Mouse (Mus musculus): ENCODE results near the gene Lrrc8c. TPM values are rescaled to one million over a fixed set of nuclear protein-coding genes. Genes with fewer than 3 reads are reported as not detected.

Lrrc8c gene
- polyA plus RNA-seq, 1 experiment from 2014 or later: 12.2 TPM

GRCm38 (mm10) chr5:105588683-105589082 is 69.5 kb downstream of the Lrrc8c start:
- Histone ChIP-seq H3K4me3 (ENCODE audit: low read depth, low read length) (no peak overlapping the region), H3K36me3 (ENCODE audit: control insufficient read depth, insufficient read depth, low read length) (no peaks in the 10 kb centered on the region), H3K27ac (ENCODE audit: low read depth, low read length) (no peak overlapping the region), H3K27me3 (ENCODE audit: control insufficient read depth, insufficient read depth, low read length) (no peaks in the 10 kb centered on the region), H3K4me2 (ENCODE audit: low read depth) (no peak overlapping the region), H3K9me3 (ENCODE audit: control insufficient read depth, low read length) (no peaks in the 10 kb centered on the region), H3K4me1 (ENCODE audit: control insufficient read depth, insufficient read depth, low read length) (peaks cover 4% of the 10 kb centered on the region; the same call in 1 of the 2 replicates), H3K9ac (ENCODE audit: low read length) (no peak overlapping the region)
- DNase-seq (ENCODE audit: low spot score) (no peak), ATAC-seq (ENCODE audit: insufficient read depth, low FRiP score, low TSS enrichment) (no peak)
- WGBS: 87% methylated on average over 4 of the region's 4 CpGs

GRCm38 (mm10) chr5:105589119-105589518 is 69.9 kb downstream of the Lrrc8c start:
- H3K9ac ChIP-seq (ENCODE audit: low read length): no peak overlapping the region
- no peak overlapping the region for H3K27ac ChIP-seq (ENCODE audit: low read depth, low read length)
- DNase-seq (ENCODE audit: low spot score) (no peak), ATAC-seq (ENCODE audit: insufficient read depth, low FRiP score, low TSS enrichment) (no peak)
- H3K4me1 ChIP-seq (ENCODE audit: control insufficient read depth, insufficient read depth, low read length): peaks cover 4% of the 10 kb centered on the region; the same call in 1 of the 2 replicates
- H3K36me3 ChIP-seq (ENCODE audit: control insufficient read depth, insufficient read depth, low read length): no peaks in the 10 kb centered on the region
- 86% methylated on average over 3 of the region's 3 CpGs for WGBS
- H3K4me2 ChIP-seq (ENCODE audit: low read depth): no peak overlapping the region
- no peak overlapping the region for H3K4me3 ChIP-seq (ENCODE audit: low read depth, low read length)
- H3K27me3 ChIP-seq (ENCODE audit: control insufficient read depth, insufficient read depth, low read length): no peaks in the 10 kb centered on the region
- H3K9me3 ChIP-seq (ENCODE audit: control insufficient read depth, low read length): no peaks in the 10 kb centered on the region

GRCm38 (mm10) chr5:105592396-105592795 is 73.2 kb downstream of the Lrrc8c start:
- no peaks in the 10 kb centered on the region for H3K4me1 ChIP-seq (ENCODE audit: control insufficient read depth, insufficient read depth, low read length)
- WGBS: 83% methylated on average over 4 of the region's 4 CpGs
- no peak overlapping the region for H3K4me3 ChIP-seq (ENCODE audit: low read depth, low read length)
- no peak overlapping the region for H3K4me2 ChIP-seq (ENCODE audit: low read depth)
- no peaks in the 10 kb centered on the region for H3K36me3 ChIP-seq (ENCODE audit: control insufficient read depth, insufficient read depth, low read length)
- H3K27ac ChIP-seq (ENCODE audit: low read depth, low read length): no peak overlapping the region
- ATAC-seq (ENCODE audit: insufficient read depth, low FRiP score, low TSS enrichment) (no peak), DNase-seq (ENCODE audit: low spot score) (no peak)
- no peak overlapping the region for H3K9ac ChIP-seq (ENCODE audit: low read length)
- no peaks in the 10 kb centered on the region for H3K27me3 ChIP-seq (ENCODE audit: control insufficient read depth, insufficient read depth, low read length)
- no peaks in the 10 kb centered on the region for H3K9me3 ChIP-seq (ENCODE audit: control insufficient read depth, low read length)

- Histone ChIP-seq H3K4me1 (ENCODE audit: control insufficient read depth, insufficient read depth, low read length) (no peaks in the 10 kb centered on the region), H3K4me2 (ENCODE audit: low read depth) (no peak overlapping the region), H3K9me3 (ENCODE audit: control insufficient read depth, low read length) (no peaks in the 10 kb centered on the region), H3K36me3 (ENCODE audit: control insufficient read depth, insufficient read depth, low read length) (no peaks in the 10 kb centered on the region), H3K4me3 (ENCODE audit: low read depth, low read length) (no peak overlapping the region), H3K9ac (ENCODE audit: low read length) (no peak overlapping the region), H3K27ac (ENCODE audit: low read depth, low read length) (no peak overlapping the region), H3K27me3 (ENCODE audit: control insufficient read depth, insufficient read depth, low read length) (no peaks in the 10 kb centered on the region)
- WGBS: 91% methylated on average over 9 of the region's 9 CpGs
- DNase-seq (ENCODE audit: low spot score) (no peak), ATAC-seq (ENCODE audit: insufficient read depth, low FRiP score, low TSS enrichment) (no peak)
These were observed 74.4 kb downstream of the Lrrc8c start for GRCm38 (mm10) chr5:105593630-105594029.

GRCm38 (mm10) chr5:105598866-105599265 is 79.7 kb downstream of the Lrrc8c start:
- H3K4me2 ChIP-seq (ENCODE audit: low read depth): no peak overlapping the region
- no peak overlapping the region for H3K27ac ChIP-seq (ENCODE audit: low read depth, low read length)
- 80% methylated on average over 9 of the region's 9 CpGs for WGBS
- no peaks in the 10 kb centered on the region for H3K9me3 ChIP-seq (ENCODE audit: control insufficient read depth, low read length)
- ATAC-seq (ENCODE audit: insufficient read depth, low FRiP score, low TSS enrichment): no peak
- no peak overlapping the region for H3K4me3 ChIP-seq (ENCODE audit: low read depth, low read length)
- H3K4me1 ChIP-seq (ENCODE audit: control insufficient read depth, insufficient read depth, low read length): no peaks in the 10 kb centered on the region
- no peaks in the 10 kb centered on the region for H3K27me3 ChIP-seq (ENCODE audit: control insufficient read depth, insufficient read depth, low read length)
- no peak overlapping the region for H3K9ac ChIP-seq (ENCODE audit: low read length)
- H3K36me3 ChIP-seq (ENCODE audit: control insufficient read depth, insufficient read depth, low read length): no peaks in the 10 kb centered on the region
- DNase-seq (ENCODE audit: low spot score): no peak

- Histone ChIP-seq H3K27me3 (ENCODE audit: control insufficient read depth, insufficient read depth, low read length) (no peaks in the 10 kb centered on the region), H3K27ac (ENCODE audit: low read depth, low read length) (no peak overlapping the region), H3K4me3 (ENCODE audit: low read depth, low read length) (no peak overlapping the region), H3K4me2 (ENCODE audit: low read depth) (no peak overlapping the region), H3K9me3 (ENCODE audit: control insufficient read depth, low read length) (no peaks in the 10 kb centered on the region), H3K4me1 (ENCODE audit: control insufficient read depth, insufficient read depth, low read length) (no peaks in the 10 kb centered on the region), H3K36me3 (ENCODE audit: control insufficient read depth, insufficient read depth, low read length) (no peaks in the 10 kb centered on the region), H3K9ac (ENCODE audit: low read length) (no peak overlapping the region)
- no peak for ATAC-seq (ENCODE audit: insufficient read depth, low FRiP score, low TSS enrichment)
- DNase-seq (ENCODE audit: low spot score): no peak
- WGBS: 66% methylated on average over 4 of the region's 4 CpGs
These were observed 80.1 kb downstream of the Lrrc8c start for GRCm38 (mm10) chr5:105599315-105599714.

- DNase-seq (ENCODE audit: low spot score): no peak
- 76% methylated on average over 5 of the region's 5 CpGs for WGBS
- no peak for ATAC-seq (ENCODE audit: insufficient read depth, low FRiP score, low TSS enrichment)
- Histone ChIP-seq H3K4me1 (ENCODE audit: control insufficient read depth, insufficient read depth, low read length) (no peaks in the 10 kb centered on the region), H3K4me3 (ENCODE audit: low read depth, low read length) (no peak overlapping the region), H3K27me3 (ENCODE audit: control insufficient read depth, insufficient read depth, low read length) (no peaks in the 10 kb centered on the region), H3K4me2 (ENCODE audit: low read depth) (no peak overlapping the region), H3K9ac (ENCODE audit: low read length) (no peak overlapping the region), H3K36me3 (ENCODE audit: control insufficient read depth, insufficient read depth, low read length) (no peaks in the 10 kb centered on the region), H3K9me3 (ENCODE audit: control insufficient read depth, low read length) (no peaks in the 10 kb centered on the region), H3K27ac (ENCODE audit: low read depth, low read length) (no peak overlapping the region)
These were observed 81.8 kb downstream of the Lrrc8c start for GRCm38 (mm10) chr5:105600998-105601397.

GRCm38 (mm10) chr5:105602585-105602984 is 83.4 kb downstream of the Lrrc8c start:
- Histone ChIP-seq H3K9me3 (ENCODE audit: control insufficient read depth, low read length) (no peaks in the 10 kb centered on the region), H3K27ac (ENCODE audit: low read depth, low read length) (no peak overlapping the region), H3K4me1 (ENCODE audit: control insufficient read depth, insufficient read depth, low read length) (no peaks in the 10 kb centered on the region), H3K9ac (ENCODE audit: low read length) (no peak overlapping the region), H3K4me3 (ENCODE audit: low read depth, low read length) (no peak overlapping the region), H3K27me3 (ENCODE audit: control insufficient read depth, insufficient read depth, low read length) (no peaks in the 10 kb centered on the region), H3K4me2 (ENCODE audit: low read depth) (no peak overlapping the region), H3K36me3 (ENCODE audit: control insufficient read depth, insufficient read depth, low read length) (no peaks in the 10 kb centered on the region; the same call in 1 of the 2 replicates)
- WGBS: 87% methylated on average over 9 of the region's 9 CpGs
- no peak for DNase-seq (ENCODE audit: low spot score)
- ATAC-seq (ENCODE audit: insufficient read depth, low FRiP score, low TSS enrichment): no peak

GRCm38 (mm10) chr5:105605736-105606135 is 86.5 kb downstream of the Lrrc8c start:
- ATAC-seq (ENCODE audit: insufficient read depth, low FRiP score, low TSS enrichment) (no peak), DNase-seq (ENCODE audit: low spot score) (no peak)
- Histone ChIP-seq H3K36me3 (ENCODE audit: control insufficient read depth, insufficient read depth, low read length) (no peaks in the 10 kb centered on the region; the same call in 1 of the 2 replicates), H3K9ac (ENCODE audit: low read length) (no peak overlapping the region), H3K4me2 (ENCODE audit: low read depth) (no peak overlapping the region), H3K4me3 (ENCODE audit: low read depth, low read length) (no peak overlapping the region), H3K27ac (ENCODE audit: low read depth, low read length) (no peak overlapping the region), H3K4me1 (ENCODE audit: control insufficient read depth, insufficient read depth, low read length) (no peaks in the 10 kb centered on the region), H3K27me3 (ENCODE audit: control insufficient read depth, insufficient read depth, low read length) (no peaks in the 10 kb centered on the region), H3K9me3 (ENCODE audit: control insufficient read depth, low read length) (no peaks in the 10 kb centered on the region)
- 80% methylated on average over 9 of the region's 9 CpGs for WGBS
